Mouse (Mus musculus) midbrain, embryonic 11.5 days (tissue): ENCODE measurements around the gene Gpc6. TPM values are rescaled to one million over a fixed set of nuclear protein-coding genes. Genes with fewer than 3 reads are reported as not detected.
A peak's percentile ranks its signal among the peaks of the same experiment; 100 is the strongest.

Experiments
- ATAC-seq: fragments of 200-750 bp; cut with Nextera tagmentation; 2 replicates; pipeline ENCODE4 v1.8.0; 2017; ENCODE audit warnings: moderate TSS enrichment, moderate library complexity; ENCODE audit not compliant: low FRiP score
- DNase-seq: peaks from one replicate; pipeline ENCODE4 v3.0.0; 2015; ENCODE audit warnings: low spot score; ENCODE audit errors: missing footprints
- H3K27ac ChIP-seq: fragments of 300-500 bp; sonication (generic); 2 replicates; pipeline ENCODE4 v1.5.1; 2014; ENCODE audit warnings: low read depth, low read length
- H3K27me3 ChIP-seq: fragments of 300-500 bp; sonication (generic); 2 replicates; pipeline ENCODE4 v1.6.1; 2014; ENCODE audit warnings: mild to moderate bottlenecking, low read length, moderate library complexity, mixed read lengths; ENCODE audit not compliant: control insufficient read depth, insufficient read depth
- H3K36me3 ChIP-seq: fragments of 300-500 bp; sonication (generic); 2 replicates; pipeline ENCODE4 v1.6.1; 2014; ENCODE audit warnings: mild to moderate bottlenecking, low read length, moderate library complexity, mixed read lengths; ENCODE audit not compliant: control insufficient read depth, insufficient read depth
- H3K4me1 ChIP-seq: fragments of 300-500 bp; sonication (generic); 2 replicates; pipeline ENCODE4 v1.6.1; 2014; ENCODE audit warnings: low read length; ENCODE audit not compliant: control insufficient read depth, insufficient read depth
- H3K4me2 ChIP-seq: fragments of 300-500 bp; sonication (generic); 2 replicates; pipeline ENCODE4 v1.6.1; 2014; ENCODE audit warnings: mild to moderate bottlenecking, moderate library complexity
- H3K4me3 ChIP-seq: fragments of 300-500 bp; sonication (generic); 2 replicates; pipeline ENCODE4 v1.5.1; 2014; ENCODE audit warnings: low read depth, low read length
- H3K9ac ChIP-seq: fragments of 300-500 bp; sonication (generic); 2 replicates; pipeline ENCODE4 v1.6.1; 2014; ENCODE audit warnings: low read length
- H3K9me3 ChIP-seq: fragments of 300-500 bp; sonication (generic); 2 replicates; pipeline ENCODE4 v1.6.1; 2016; ENCODE audit warnings: low read length; ENCODE audit not compliant: control insufficient read depth
- WGBS: fragments of 180-500 bp; shearing (Covaris S2); extraction: QIAGEN DNeasy Blood & Tissue Kit; methylation state at CpG from one replicate; pipeline ENCODE4 v1.1.7; 2014; 5-methylcytosine and 5-hydroxymethylcytosine counted together
- microRNA-seq: library from miRNA; unstranded; fragments of <30 nt; microRNA quantifications from one replicate; pipeline ENCODE4, GENCODE M21; 2017
- polyA plus RNA-seq: library from polyadenylated mRNA; unstranded; fragments of >200 nt; fragmentation: Nextera tagmentation; extraction: Ambion mirVana; gene quantifications from 2 replicates; pipeline ENCODE4 v1.2.1, GENCODE M21; 2014

Gene Gpc6
- polyA plus RNA-seq, 1 experiment from 2014 or later = 24.6 TPM

DNA sequence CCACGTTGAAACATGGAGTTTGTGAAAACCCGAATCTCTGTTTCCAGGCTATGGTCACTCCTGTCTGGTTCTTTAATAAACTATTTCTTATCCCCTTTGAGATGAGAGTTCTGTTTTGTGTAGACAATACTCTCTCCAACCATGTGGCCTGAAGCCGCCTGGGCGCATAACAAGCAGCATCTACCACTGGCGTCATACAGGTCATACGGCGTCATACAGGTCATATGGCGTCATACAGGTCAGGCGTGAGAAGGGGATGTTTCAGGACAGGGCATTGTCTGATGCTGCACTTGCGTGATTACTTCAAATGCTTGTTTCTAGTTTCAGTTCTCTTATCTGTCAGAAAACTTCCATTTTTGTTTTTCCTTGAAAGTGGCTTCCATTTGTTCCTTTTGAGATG, 1079.3 kb downstream of the Gpc6 start:
- H3K9me3 ChIP-seq = no peaks in the 10 kb centered on the region
- H3K36me3 ChIP-seq = no peaks in the 10 kb centered on the region
- H3K27ac ChIP-seq = no peak overlapping the region
- no peaks in the 10 kb centered on the region; the same call in 1 of the 2 replicates for H3K27me3 ChIP-seq
- ATAC-seq (no peak), DNase-seq (no peak)
- no peak overlapping the region for H3K4me3 ChIP-seq
- H3K4me2 ChIP-seq = no peak overlapping the region
- 87% methylated on average over 10 of the region's 10 CpGs for WGBS
- peaks cover 16% of the 10 kb centered on the region for H3K4me1 ChIP-seq
- no peak overlapping the region for H3K9ac ChIP-seq

DNA sequence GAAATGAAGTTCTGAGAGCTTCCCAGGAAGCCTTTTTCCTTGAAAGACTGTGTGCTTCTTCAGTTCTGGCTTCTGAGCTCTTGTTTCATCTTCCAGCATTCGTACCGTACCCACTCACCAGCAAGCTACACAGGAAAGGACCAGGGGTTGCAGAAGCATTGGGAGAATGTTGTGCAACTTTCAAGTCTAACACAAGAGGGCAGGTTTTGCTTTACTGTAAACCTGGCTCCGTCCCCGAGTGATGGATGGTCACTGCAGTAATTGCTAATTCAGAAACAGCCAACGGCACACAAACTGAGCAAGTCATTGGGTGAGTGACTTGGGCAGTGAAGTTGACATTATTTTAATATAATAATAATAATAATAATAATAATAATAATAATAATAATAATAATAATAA, 1080.6 kb downstream of the Gpc6 start:
- Histone ChIP-seq H3K36me3 (no peaks in the 10 kb centered on the region), H3K27me3 (no peaks in the 10 kb centered on the region; the same call in 1 of the 2 replicates), H3K4me2 (no peak overlapping the region), H3K9me3 (no peaks in the 10 kb centered on the region), H3K4me1 (peaks cover 16% of the 10 kb centered on the region), H3K4me3 (no peak overlapping the region), H3K27ac (no peak overlapping the region), H3K9ac (no peak overlapping the region)
- ATAC-seq (peak; percentile 25), DNase-seq (peak; percentile 93)
- WGBS = 25% methylated on average over 5 of the region's 5 CpGs

DNA sequence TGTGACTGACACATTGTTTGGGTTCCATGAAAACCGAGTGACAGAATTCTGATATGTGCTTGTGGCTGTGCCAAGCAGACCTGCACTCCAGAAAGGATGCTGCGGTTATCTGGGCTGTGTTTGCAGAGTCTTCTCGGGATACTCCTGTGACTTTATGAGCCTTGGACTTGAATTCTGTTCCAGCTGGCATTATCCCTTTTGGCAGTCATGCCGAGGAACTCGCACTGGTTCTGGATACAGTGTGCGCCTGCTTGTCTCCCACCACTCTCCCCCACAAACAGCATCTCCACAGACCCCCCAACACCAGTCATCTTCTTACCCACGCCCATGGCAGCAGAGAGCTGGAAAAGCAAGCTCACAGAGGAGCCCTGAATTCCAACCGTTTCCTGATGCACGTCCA, 1084.4 kb downstream of the Gpc6 start:
- ATAC-seq (no peak), DNase-seq (no peak)
- Histone ChIP-seq H3K27me3 (no peaks in the 10 kb centered on the region), H3K4me3 (no peak overlapping the region), H3K36me3 (no peaks in the 10 kb centered on the region), H3K4me1 (no peaks in the 10 kb centered on the region), H3K27ac (no peak overlapping the region), H3K9me3 (no peaks in the 10 kb centered on the region), H3K9ac (no peak overlapping the region), H3K4me2 (no peak overlapping the region)
- whole genome bisulfite sequencing = 83% methylated on average over 9 of the region's 9 CpGs

DNA sequence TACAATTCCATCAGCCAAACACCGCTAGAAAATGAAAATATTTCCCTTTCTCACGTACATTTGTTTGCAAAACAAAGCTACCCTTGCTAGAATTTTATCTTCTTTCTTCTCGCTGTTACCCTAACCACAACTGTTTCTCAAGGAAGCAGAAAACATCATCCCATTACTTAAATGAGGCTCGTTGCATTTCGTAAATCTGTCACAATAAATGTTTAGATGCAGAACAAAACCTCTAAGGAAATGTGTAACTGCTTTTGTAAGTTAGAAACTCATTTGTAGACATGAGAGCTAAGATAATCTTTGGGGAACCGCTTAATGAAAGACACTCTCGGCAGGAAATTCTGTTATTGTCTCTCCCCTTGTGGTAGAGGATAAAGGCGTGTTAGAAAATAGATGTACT, 1088.1 kb downstream of the Gpc6 start:
- Histone ChIP-seq H3K36me3 (no peaks in the 10 kb centered on the region), H3K27ac (no peak overlapping the region), H3K4me3 (no peak overlapping the region), H3K9me3 (no peaks in the 10 kb centered on the region), H3K4me2 (no peak overlapping the region), H3K27me3 (no peaks in the 10 kb centered on the region), H3K4me1 (no peaks in the 10 kb centered on the region), H3K9ac (no peak overlapping the region)
- ATAC-seq = no peak
- DNase-seq = no peak
- 84% methylated on average over 8 of the region's 8 CpGs for WGBS

DNA sequence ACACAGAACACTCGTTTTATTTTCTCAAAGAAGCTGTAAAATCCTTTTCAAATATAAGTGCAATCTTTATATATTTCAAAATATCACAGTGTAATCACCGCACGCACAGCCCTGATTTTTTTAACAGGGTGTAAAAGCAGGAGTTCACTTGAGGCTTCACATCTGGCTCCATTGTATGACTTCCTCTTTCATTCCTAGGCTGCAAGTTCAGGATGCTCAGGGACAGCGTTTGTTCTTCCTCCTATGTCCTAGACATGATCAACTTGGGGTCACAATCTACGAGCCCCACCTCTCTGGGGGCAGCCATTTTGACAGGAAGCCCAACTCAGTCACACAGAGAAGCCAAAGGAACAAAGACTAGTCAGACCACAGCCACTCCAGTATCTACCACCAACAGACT, 1094.2 kb downstream of the Gpc6 start:
- Histone ChIP-seq H3K4me1 (no peaks in the 10 kb centered on the region), H3K9ac (no peak overlapping the region), H3K27ac (no peak overlapping the region), H3K4me3 (no peak overlapping the region), H3K36me3 (no peaks in the 10 kb centered on the region), H3K27me3 (no peaks in the 10 kb centered on the region; the same call in 1 of the 2 replicates), H3K9me3 (no peaks in the 10 kb centered on the region), H3K4me2 (no peak overlapping the region)
- 78% methylated on average over 5 of the region's 5 CpGs for WGBS
- DNase-seq = no peak
- ATAC-seq = no peak

DNA sequence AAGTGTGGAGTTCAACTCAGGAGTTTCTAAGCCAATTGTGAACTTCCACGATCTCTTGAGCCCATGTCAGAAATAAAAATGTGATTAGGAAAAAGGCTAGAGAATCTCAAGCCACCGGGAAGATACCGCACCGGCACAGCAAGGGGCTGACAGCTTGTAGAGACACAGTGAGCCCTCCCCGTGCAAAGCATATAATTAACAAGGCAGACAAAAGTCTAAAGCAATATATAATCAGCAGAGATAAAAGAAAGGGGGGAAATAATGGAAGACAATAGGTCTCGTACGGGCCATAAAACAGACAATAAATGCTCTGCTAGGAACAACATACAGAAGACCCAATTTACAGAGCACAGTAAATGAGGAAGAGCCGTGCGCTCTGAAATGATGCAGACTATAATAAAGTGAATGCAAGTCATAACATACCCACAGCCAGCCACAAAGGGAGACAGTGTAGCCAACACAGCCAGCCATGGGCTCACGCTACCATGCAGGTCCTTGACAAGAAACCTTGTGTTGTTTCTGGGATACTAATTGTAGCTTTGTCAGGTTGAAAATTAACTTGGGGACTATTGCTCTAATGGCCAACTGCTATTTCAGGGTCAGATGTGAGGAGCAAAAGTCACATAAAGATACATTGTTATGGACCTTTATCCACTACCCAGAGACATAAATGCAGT, 1096.9 kb downstream of the Gpc6 start:
- ATAC-seq (no peak), DNase-seq (no peak)
- Histone ChIP-seq H3K4me2 (no peak overlapping the region), H3K36me3 (no peaks in the 10 kb centered on the region), H3K4me3 (no peak overlapping the region), H3K9me3 (no peaks in the 10 kb centered on the region), H3K27me3 (no peaks in the 10 kb centered on the region; the same call in 1 of the 2 replicates), H3K9ac (no peak overlapping the region), H3K27ac (no peak overlapping the region), H3K4me1 (no peaks in the 10 kb centered on the region)
- WGBS = 79% methylated on average over 10 of the region's 10 CpGs

Small RNA genes within 50 kb of the gene (microRNA-seq; reads per million reads assigned to microRNA genes)
- gene Mir6239 = not detected
